Mouse (Mus musculus) forebrain, postnatal 0 days (tissue): ENCODE measurements around the gene Pola1. TPM values are rescaled to one million over a fixed set of nuclear protein-coding genes. Genes with fewer than 3 reads are reported as not detected.

Experiments used
- ATAC-seq: fragments of 200-750 bp; cut with Nextera tagmentation; 2 replicates; pipeline ENCODE4 v1.8.0; 2017; ENCODE audit warnings: mild to moderate bottlenecking, moderate library complexity
- DNase-seq: peaks from one replicate; pipeline ENCODE4 v3.0.0-alpha.2; 2015
- H3K27ac ChIP-seq: fragments of 300-500 bp; sonication (generic); 2 replicates; pipeline ENCODE4 v1.5.1; 2014; ENCODE audit warnings: low read depth, mild to moderate bottlenecking, antibody characterized with exemption, low read length, moderate library complexity, mixed read lengths
- H3K27me3 ChIP-seq: fragments of 300-500 bp; sonication (generic); 2 replicates; pipeline ENCODE4 v1.6.1; 2014; ENCODE audit warnings: mild to moderate bottlenecking, low read length, mixed read lengths; ENCODE audit not compliant: insufficient read depth
- H3K36me3 ChIP-seq: fragments of 300-500 bp; sonication (generic); 2 replicates; pipeline ENCODE4 v1.6.1; 2014; ENCODE audit warnings: mild to moderate bottlenecking, moderate library complexity; ENCODE audit not compliant: insufficient read depth
- H3K4me1 ChIP-seq: fragments of 300-500 bp; sonication (generic); 2 replicates; pipeline ENCODE4 v1.6.1; 2014; ENCODE audit warnings: antibody characterized with exemption; ENCODE audit not compliant: insufficient read depth
- H3K4me2 ChIP-seq: fragments of 300-500 bp; sonication (generic); 2 replicates; pipeline ENCODE4 v1.6.1; 2014; ENCODE audit warnings: low read depth, mild to moderate bottlenecking, moderate library complexity
- H3K4me3 ChIP-seq: fragments of 300-500 bp; sonication (generic); 2 replicates; pipeline ENCODE4 v1.5.1; 2014; ENCODE audit warnings: low read depth, low read length, mixed read lengths
- H3K9ac ChIP-seq: fragments of 300-500 bp; sonication (generic); 2 replicates; pipeline ENCODE4 v1.6.1; 2014; ENCODE audit warnings: mild to moderate bottlenecking
- H3K9me3 ChIP-seq: fragments of 300-500 bp; sonication (generic); 2 replicates; pipeline ENCODE4 v1.6.1; 2016; ENCODE audit warnings: low read length
- CTCF ChIP-seq: sonication (generic); IDR thresholded peaks from 2 replicates; pipeline ENCODE4 v1.5.1; 2016; ENCODE audit warnings: antibody characterized with exemption, control low read depth, low read depth
- WGBS: fragments of 180-500 bp; shearing (Covaris S2); extraction: QIAGEN DNeasy Blood & Tissue Kit; methylation state at CpG from one replicate; pipeline ENCODE4 v1.1.7; 2014; 5-methylcytosine and 5-hydroxymethylcytosine counted together
- polyA plus RNA-seq: library from polyadenylated mRNA; unstranded; fragments of >200 nt; fragmentation: Nextera tagmentation; extraction: Ambion mirVana; gene quantifications from 2 replicates; pipeline ENCODE4 v1.2.1, GENCODE M21; 2015
- total RNA-seq: library from RNA; depleted of rRNA; stranded (reverse); fragments of >200 nt; gene quantifications from 2 replicates; pipeline ENCODE4 v1.2.3, GENCODE M21; 2014

The Pola1 gene
- total and polyA plus RNA-seq, 2 experiments from 2014 or later, result 2.5 to 9.6 TPM

DNA sequence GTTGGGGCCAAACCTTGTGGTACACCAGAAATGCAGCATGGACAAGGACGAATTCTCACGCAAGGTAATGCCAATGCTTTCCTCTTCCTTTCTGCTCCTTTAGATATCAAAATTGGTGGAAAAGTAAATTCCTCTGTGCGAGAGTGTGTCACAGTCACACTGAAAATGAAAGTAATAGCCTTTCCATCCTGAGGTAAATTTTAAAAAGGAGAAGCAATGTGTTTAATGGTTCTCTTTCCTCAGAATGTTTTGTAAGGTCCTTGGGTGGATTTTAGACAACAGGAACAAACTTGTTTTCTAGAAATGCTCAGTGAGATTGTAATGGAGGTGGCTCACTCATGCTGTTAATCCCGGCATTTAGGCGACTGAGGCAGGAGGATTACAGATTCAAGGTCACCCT is 23.2 kb upstream of the Pola1 start:
- DNase-seq (no peak), ATAC-seq (no peak)
- Histone ChIP-seq H3K27ac (no peak overlapping the region), H3K9me3 (no peaks in the 10 kb centered on the region), H3K4me1 (no peaks in the 10 kb centered on the region), H3K4me2 (no peak overlapping the region), H3K4me3 (no peak overlapping the region), H3K27me3 (no peaks in the 10 kb centered on the region), H3K36me3 (no peaks in the 10 kb centered on the region), H3K9ac (no peak overlapping the region)
- TF ChIP-seq CTCF, result no peak
- WGBS, result 83% methylated on average over 5 of the region's 5 CpGs

DNA sequence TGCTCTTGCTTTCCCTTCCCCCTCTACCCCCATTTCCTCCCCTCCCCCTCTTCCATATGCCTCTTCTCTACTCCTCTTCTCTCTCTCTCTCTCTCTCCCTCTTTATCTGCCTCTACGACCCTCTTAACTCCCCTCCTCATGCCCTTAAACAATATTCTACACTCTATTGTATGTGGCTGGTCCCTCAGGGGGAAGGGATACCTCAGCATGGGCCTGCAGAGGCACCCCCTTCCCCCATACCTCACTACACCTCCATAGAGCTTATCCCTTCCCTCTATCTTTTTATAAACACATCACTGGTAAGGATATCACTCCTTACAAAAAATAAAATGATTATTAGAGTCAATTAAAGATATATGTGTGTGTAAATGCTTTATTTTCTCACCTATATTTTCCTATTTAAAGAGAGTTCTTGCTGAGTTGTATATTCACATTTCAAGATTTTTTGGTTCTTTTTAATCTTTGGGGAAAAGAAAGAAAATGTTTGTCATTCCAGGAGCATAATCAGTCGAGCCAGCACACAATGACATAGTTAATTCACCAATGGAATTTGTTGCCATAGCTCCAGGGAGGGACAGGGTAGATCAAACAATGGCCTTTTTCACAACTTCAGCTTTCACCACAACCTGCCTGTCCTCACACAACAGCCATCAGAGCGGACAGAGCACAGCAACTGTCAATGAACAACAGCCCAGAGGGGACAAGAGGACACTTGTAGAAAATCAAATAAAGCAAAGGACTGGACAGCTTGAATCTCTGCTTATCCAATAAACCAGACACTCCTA is 22.5 kb upstream of the Pola1 start, which contains the start of gene Pcyt1b:
Pcyt1b (plus strand) TSS at position 646 of the 785 bp plus-strand sequence.
- no peak for TF ChIP-seq CTCF
- DNase-seq (no peak), ATAC-seq (no peak)
- Histone ChIP-seq H3K9me3 (no peaks in the 10 kb centered on the region), H3K4me3 (no peak within 1 kb of the TSS), H3K27me3 (no peaks in the 10 kb centered on the region), H3K4me2 (no peak within 1 kb of the TSS), H3K4me1 (no peaks in the 10 kb centered on the region), H3K36me3 (no peaks in the 10 kb centered on the region), H3K27ac (no peak within 1 kb of the TSS), H3K9ac (no peak within 1 kb of the TSS)
- 24% methylated on average over 3 of the region's 3 CpGs for WGBS

DNA sequence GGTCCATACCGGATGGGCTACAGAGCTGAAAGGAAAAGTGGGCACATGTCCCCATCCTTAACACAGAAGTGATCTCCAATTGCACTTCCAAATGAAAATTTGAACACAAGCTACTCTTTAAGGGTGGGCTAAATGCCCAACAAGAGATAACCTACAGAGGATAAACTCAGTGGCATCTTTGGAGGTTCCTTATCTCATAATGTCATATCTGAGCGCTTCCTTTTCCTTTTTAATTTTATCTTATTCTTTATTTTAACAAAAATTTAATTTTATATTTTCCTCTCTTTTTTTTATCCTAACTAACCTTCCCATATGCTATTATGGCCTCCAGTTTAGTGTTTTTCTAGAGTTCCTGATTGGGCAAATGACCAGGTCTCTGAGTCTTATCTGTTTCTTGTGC is 18.8 kb upstream of the Pola1 start:
- Histone ChIP-seq H3K4me3 (no peak overlapping the region), H3K27me3 (no peaks in the 10 kb centered on the region), H3K4me1 (no peaks in the 10 kb centered on the region), H3K4me2 (no peak overlapping the region), H3K27ac (no peak overlapping the region), H3K36me3 (no peaks in the 10 kb centered on the region), H3K9me3 (no peaks in the 10 kb centered on the region), H3K9ac (no peak overlapping the region)
- ATAC-seq (no peak), DNase-seq (no peak)
- TF ChIP-seq CTCF, result no peak
- 89% methylated on average over 2 of the region's 2 CpGs for WGBS

DNA sequence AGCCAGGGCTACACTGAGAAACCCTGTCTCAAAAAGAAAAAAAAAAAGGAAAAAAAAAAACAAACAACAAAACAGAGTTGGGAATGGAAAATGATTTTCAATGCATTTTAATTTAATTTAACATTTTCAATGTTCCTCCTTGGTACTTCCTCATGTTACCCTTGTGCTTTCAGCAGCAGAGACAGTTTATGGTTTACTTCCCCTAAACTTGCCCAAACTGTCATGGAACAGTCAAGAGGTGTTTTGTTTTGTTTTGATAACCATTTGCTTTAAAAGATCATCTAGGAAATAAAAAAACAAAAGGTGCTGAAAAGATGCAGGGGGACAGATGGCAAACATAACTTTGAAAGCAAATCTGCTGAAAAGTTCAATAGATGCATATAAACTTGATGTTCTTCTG is 12.1 kb upstream of the Pola1 start:
- Histone ChIP-seq H3K9ac (no peak overlapping the region), H3K4me1 (no peaks in the 10 kb centered on the region), H3K27ac (no peak overlapping the region), H3K9me3 (no peaks in the 10 kb centered on the region), H3K4me2 (no peak overlapping the region), H3K4me3 (no peak overlapping the region), H3K27me3 (no peaks in the 10 kb centered on the region), H3K36me3 (no peaks in the 10 kb centered on the region)
- TF ChIP-seq CTCF, result no peak
- no peak for DNase-seq
- ATAC-seq, result no peak

DNA sequence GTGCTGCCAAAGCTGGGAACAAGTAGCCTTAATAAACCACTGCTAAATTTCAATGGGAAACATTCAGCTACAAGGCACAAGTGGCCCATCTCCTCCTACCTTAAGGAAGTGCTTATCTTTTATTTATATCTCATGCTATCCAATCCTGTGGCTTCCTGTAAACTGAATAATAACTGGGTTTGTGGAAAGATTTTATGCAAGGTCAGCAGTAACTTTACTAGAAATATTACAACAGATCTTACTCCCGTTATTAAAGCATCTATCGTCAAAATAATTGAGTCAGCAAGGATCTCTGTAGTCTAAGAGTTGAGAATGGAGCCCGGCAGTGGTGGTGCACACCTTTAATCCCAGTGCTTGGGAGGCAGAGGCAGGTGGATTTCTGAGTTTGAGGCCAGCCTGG is 11.6 kb upstream of the Pola1 start:
- Histone ChIP-seq H3K9ac (no peak overlapping the region), H3K27me3 (no peaks in the 10 kb centered on the region), H3K36me3 (no peaks in the 10 kb centered on the region), H3K4me2 (no peak overlapping the region), H3K9me3 (no peaks in the 10 kb centered on the region), H3K27ac (no peak overlapping the region), H3K4me3 (no peak overlapping the region), H3K4me1 (no peaks in the 10 kb centered on the region)
- 89% methylated on average over 3 of the region's 3 CpGs for WGBS
- no peak for TF ChIP-seq CTCF
- ATAC-seq (no peak), DNase-seq (no peak)

DNA sequence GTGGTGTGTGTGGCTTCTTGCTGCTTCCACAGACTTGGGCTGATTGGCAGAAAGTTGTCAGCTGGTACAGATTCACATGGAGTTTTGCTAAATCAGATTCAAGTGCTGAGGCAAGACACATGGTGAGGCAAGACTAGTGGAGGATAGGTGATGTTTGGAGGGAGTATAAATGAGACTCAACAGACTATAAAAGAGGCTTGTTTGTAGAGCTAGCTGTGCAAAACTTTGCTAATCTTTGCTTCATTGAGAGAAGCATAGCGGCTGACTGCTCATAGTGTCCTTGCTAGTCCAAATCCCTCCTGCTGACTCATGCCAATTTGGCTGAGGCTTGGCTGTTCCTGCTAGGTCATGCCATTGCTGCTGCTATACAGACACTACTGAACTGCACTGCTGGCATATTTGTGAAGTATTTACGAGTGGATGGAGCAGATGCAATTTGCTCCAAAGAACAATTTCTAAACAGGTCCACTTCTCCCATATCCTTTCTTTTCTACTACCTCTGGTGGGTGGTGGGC is 3.0 kb upstream of the Pola1 start:
- H3K36me3 ChIP-seq, result no peaks in the 10 kb centered on the region
- no peak for TF ChIP-seq CTCF
- H3K9ac ChIP-seq, result no peak overlapping the region
- no peak overlapping the region for H3K4me3 ChIP-seq
- WGBS, result 79% methylated on average over 2 of the region's 2 CpGs
- peaks cover 5% of the 10 kb centered on the region; the same call in 1 of the 2 replicates for H3K4me1 ChIP-seq
- H3K4me2 ChIP-seq, result no peak overlapping the region
- ATAC-seq (no peak), DNase-seq (no peak)
- no peak overlapping the region for H3K27ac ChIP-seq
- no peaks in the 10 kb centered on the region for H3K27me3 ChIP-seq
- H3K9me3 ChIP-seq, result no peaks in the 10 kb centered on the region

DNA sequence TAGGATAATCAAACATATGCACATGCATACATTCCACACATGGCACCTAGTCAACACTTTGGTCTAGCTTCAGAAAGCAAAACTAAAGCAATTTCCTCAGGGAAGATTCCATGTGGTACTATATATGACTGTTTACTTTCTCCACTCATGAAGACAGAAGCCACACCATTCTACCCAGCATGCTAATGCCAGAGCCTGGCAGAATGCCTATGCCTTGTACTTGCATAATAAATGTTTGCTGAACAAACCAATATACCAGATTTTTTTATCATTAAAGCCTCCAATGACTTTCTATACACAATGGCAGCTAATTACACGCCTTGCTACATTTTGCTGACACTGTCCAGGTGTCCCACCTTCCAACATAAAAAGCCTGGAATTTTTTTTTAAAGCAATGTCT is 1.7 kb downstream of the Pola1 start:
- no peaks in the 10 kb centered on the region for H3K9me3 ChIP-seq
- no peak overlapping the region for H3K4me2 ChIP-seq
- 42% methylated on average over 1 of the region's 1 CpGs for WGBS
- no peak overlapping the region for H3K9ac ChIP-seq
- H3K27me3 ChIP-seq, result no peaks in the 10 kb centered on the region
- H3K36me3 ChIP-seq, result no peaks in the 10 kb centered on the region; the same call in 1 of the 2 replicates
- ATAC-seq (no peak), DNase-seq (no peak)
- H3K4me3 ChIP-seq, result no peak overlapping the region; the same call in 1 of the 2 replicates
- H3K4me1 ChIP-seq, result peaks cover 5% of the 10 kb centered on the region; the same call in 1 of the 2 replicates
- no peak overlapping the region for H3K27ac ChIP-seq
- no peak for TF ChIP-seq CTCF
